Mouse (Mus musculus): ENCODE measurements around the gene Glb1l. TPM values are rescaled to one million over a fixed set of nuclear protein-coding genes. Genes with fewer than 3 reads are reported as not detected.

Glb1l gene
- 137 TPM for polyA plus RNA-seq (2014; fragmentation: Illumina TruSeq; extraction: RNeasy Lipid Tissue Mini Kit (QIAGEN cat#74804); ENCODE audit: low read depth, low replicate concordance)

GRCm38 (mm10) chr1:75210136-75211087 lies at the start of gene Glb1l, which contains the start of gene Stk16:
Gene Glb1l, minus strand, starts transcription at chr1:75210813.
Gene Stk16, plus strand, starts transcription at chr1:75210838.

GRCm38 (mm10) chr1:75236117-75237050 lies 25.8 kb upstream of the Glb1l start, which contains the start of gene Dnajb2:
Gene Dnajb2, plus strand, starts transcription at chr1:75236406.

GRCm38 (mm10) chr1:75231664-75232152 lies 21.1 kb upstream of the Glb1l start, which contains the start of gene A630095N17Rik:
Gene A630095N17Rik, minus strand, starts transcription at chr1:75232102.

GRCm38 (mm10) chr1:75219531-75219930 lies 8.9 kb upstream of the Glb1l start, which contains the start of gene Tuba4a:
Gene Tuba4a, minus strand, starts transcription at chr1:75219865.

GRCm38 (mm10) chr1:75191622-75192402 lies 18.8 kb downstream of the Glb1l start, which contains the start of the genes Ankzf1 and Atg9a:
Gene Ankzf1, plus strand, starts transcription at chr1:75192151.
Gene Atg9a, minus strand, starts transcription at chr1:75192196.

GRCm38 (mm10) chr1:75180105-75180590 lies 30.5 kb downstream of the Glb1l start, which contains the start of gene Abcb6:
Gene Abcb6, minus strand, starts transcription at chr1:75180392.

GRCm38 (mm10) chr1:75168472-75169464 lies 41.8 kb downstream of the Glb1l start, which contains the start of gene Zfand2b:
Gene Zfand2b, plus strand, starts transcription at chr1:75168646.

Other genes with a start within 250 kb of the Glb1l start
- 0.89 TPM for gene Nhej1, start 85.6 kb downstream of the Glb1l start, polyA plus RNA-seq (2014; fragmentation: Illumina TruSeq; extraction: RNeasy Lipid Tissue Mini Kit (QIAGEN cat#74804); ENCODE audit: low read depth, low replicate concordance)
- 5.4 TPM for gene Slc23a3, start 76.9 kb downstream of the Glb1l start, polyA plus RNA-seq (2014; fragmentation: Illumina TruSeq; extraction: RNeasy Lipid Tissue Mini Kit (QIAGEN cat#74804); ENCODE audit: low read depth, low replicate concordance)
- gene Cnppd1, start 68.1 kb downstream of the Glb1l start, polyA plus RNA-seq (2014; fragmentation: Illumina TruSeq; extraction: RNeasy Lipid Tissue Mini Kit (QIAGEN cat#74804); ENCODE audit: low read depth, low replicate concordance): 14.0 TPM
- 11.7 TPM for gene Retreg2, start 68.0 kb downstream of the Glb1l start, polyA plus RNA-seq (2014; fragmentation: Illumina TruSeq; extraction: RNeasy Lipid Tissue Mini Kit (QIAGEN cat#74804); ENCODE audit: low read depth, low replicate concordance)
- gene Zfand2b, start 42.2 kb downstream of the Glb1l start, polyA plus RNA-seq (2014; fragmentation: Illumina TruSeq; extraction: RNeasy Lipid Tissue Mini Kit (QIAGEN cat#74804); ENCODE audit: low read depth, low replicate concordance): not detected
- 8.3 TPM for gene Abcb6, start 30.4 kb downstream of the Glb1l start, polyA plus RNA-seq (2014; fragmentation: Illumina TruSeq; extraction: RNeasy Lipid Tissue Mini Kit (QIAGEN cat#74804); ENCODE audit: low read depth, low replicate concordance)
- 6.7 TPM for gene Ankzf1, start 18.7 kb downstream of the Glb1l start, polyA plus RNA-seq (2014; fragmentation: Illumina TruSeq; extraction: RNeasy Lipid Tissue Mini Kit (QIAGEN cat#74804); ENCODE audit: low read depth, low replicate concordance)
- 10.1 TPM for gene Atg9a, start 18.6 kb downstream of the Glb1l start, polyA plus RNA-seq (2014; fragmentation: Illumina TruSeq; extraction: RNeasy Lipid Tissue Mini Kit (QIAGEN cat#74804); ENCODE audit: low read depth, low replicate concordance)
- 19.9 TPM for gene Stk16, start within 50 bp of the Glb1l start, polyA plus RNA-seq (2014; fragmentation: Illumina TruSeq; extraction: RNeasy Lipid Tissue Mini Kit (QIAGEN cat#74804); ENCODE audit: low read depth, low replicate concordance)
- gene Tuba4a, start 9.1 kb upstream of the Glb1l start, polyA plus RNA-seq (2014; fragmentation: Illumina TruSeq; extraction: RNeasy Lipid Tissue Mini Kit (QIAGEN cat#74804); ENCODE audit: low read depth, low replicate concordance): 14.7 TPM
- gene A630095N17Rik, start 21.3 kb upstream of the Glb1l start, polyA plus RNA-seq (2014; fragmentation: Illumina TruSeq; extraction: RNeasy Lipid Tissue Mini Kit (QIAGEN cat#74804); ENCODE audit: low read depth, low replicate concordance): not detected
- 13.9 TPM for gene Dnajb2, start 25.6 kb upstream of the Glb1l start, polyA plus RNA-seq (2014; fragmentation: Illumina TruSeq; extraction: RNeasy Lipid Tissue Mini Kit (QIAGEN cat#74804); ENCODE audit: low read depth, low replicate concordance)
- gene Ptprn, start 53.7 kb upstream of the Glb1l start, polyA plus RNA-seq (2014; fragmentation: Illumina TruSeq; extraction: RNeasy Lipid Tissue Mini Kit (QIAGEN cat#74804); ENCODE audit: low read depth, low replicate concordance): not detected
- gene Resp18, start 67.6 kb upstream of the Glb1l start, polyA plus RNA-seq (2014; fragmentation: Illumina TruSeq; extraction: RNeasy Lipid Tissue Mini Kit (QIAGEN cat#74804); ENCODE audit: low read depth, low replicate concordance): not detected
- gene Dnpep, start 107.2 kb upstream of the Glb1l start, polyA plus RNA-seq (2014; fragmentation: Illumina TruSeq; extraction: RNeasy Lipid Tissue Mini Kit (QIAGEN cat#74804); ENCODE audit: low read depth, low replicate concordance): 0.81 TPM
- gene Des, start 149.5 kb upstream of the Glb1l start, polyA plus RNA-seq (2014; fragmentation: Illumina TruSeq; extraction: RNeasy Lipid Tissue Mini Kit (QIAGEN cat#74804); ENCODE audit: low read depth, low replicate concordance): 0.40 TPM
- gene Speg, start 164.5 kb upstream of the Glb1l start, polyA plus RNA-seq (2014; fragmentation: Illumina TruSeq; extraction: RNeasy Lipid Tissue Mini Kit (QIAGEN cat#74804); ENCODE audit: low read depth, low replicate concordance): 1.1 TPM
- 4.3 TPM for gene Gmppa, start 225.1 kb upstream of the Glb1l start, polyA plus RNA-seq (2014; fragmentation: Illumina TruSeq; extraction: RNeasy Lipid Tissue Mini Kit (QIAGEN cat#74804); ENCODE audit: low read depth, low replicate concordance)
- gene Asic4, start 239.6 kb upstream of the Glb1l start, polyA plus RNA-seq (2014; fragmentation: Illumina TruSeq; extraction: RNeasy Lipid Tissue Mini Kit (QIAGEN cat#74804); ENCODE audit: low read depth, low replicate concordance): not detected

Measured in kidney, adult 10 weeks (tissue).